7 mouse cellular contexts compared by ENCODE assay signal in the genomic region with DNA sequence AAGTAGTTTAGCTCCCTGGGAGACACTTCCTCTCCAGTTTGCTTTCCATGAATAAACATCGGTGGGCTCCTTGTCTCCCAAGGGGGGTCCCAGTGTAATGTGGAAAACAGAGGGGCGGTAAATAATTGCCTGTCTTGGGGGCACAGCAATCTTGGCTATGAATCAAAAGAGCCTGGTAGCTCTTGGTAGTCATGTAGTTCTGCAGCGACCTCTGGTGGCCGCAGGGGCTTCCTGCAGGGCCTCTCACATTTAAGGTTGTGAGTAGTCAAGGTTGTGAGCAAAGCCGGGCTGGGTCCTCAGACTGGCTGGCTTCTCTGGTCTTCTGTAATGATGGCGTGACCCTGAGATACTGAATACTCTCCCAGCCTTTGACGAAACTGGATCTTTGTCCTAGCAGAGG. TPM values are rescaled to one million over a fixed set of nuclear protein-coding genes. Genes with fewer than 3 reads are reported as not detected.
DNase-seq lines count a peak whose midpoint lies in the region; ATAC-seq and TF ChIP-seq lines count a peak whose summit lies in the region.

No protein-coding gene starts in this region.

- no peak overlapping the region for H3K4me2 ChIP-seq in forebrain, embryonic 13.5 days

- 29% methylated on average over 7 of the region's 7 CpGs for WGBS in forebrain, embryonic 13.5 days

- H3K4me3 ChIP-seq in brown adipose tissue, adult 24 weeks (ENCODE audit: insufficient read depth, low read depth, low read length): peak overlapping the region; percentile 45
- H3K4me3 ChIP-seq in forebrain, embryonic 13.5 days: no peak overlapping the region

- H3K9ac ChIP-seq in forebrain, embryonic 13.5 days: no peak overlapping the region

- ATAC-seq in Patski: no peak
- peak; percentile 51 for ATAC-seq in forebrain, embryonic 13.5 days

- peak; percentile 91 for TF ChIP-seq CTCF in Patski (IDR thresholded peaks at IDR 0.05)

- H3K36me3 ChIP-seq in forebrain, embryonic 13.5 days (ENCODE audit: poor library complexity, severe bottlenecking): peaks cover 46% of the 10 kb centered on the region

- H3K9me3 ChIP-seq in forebrain, embryonic 13.5 days (replicated peaks): no peaks in the 10 kb centered on the region

- H3K27me3 ChIP-seq in Patski: no peaks in the 10 kb centered on the region
- H3K27me3 ChIP-seq in forebrain, embryonic 13.5 days: no peaks in the 10 kb centered on the region

- CTCF ChIA-PET in Patski (lab: Charles Lee): interaction anchor here (0.8 to 4.9 kb wide), 15 partner anchors 9 to 156 kb away, joined by 3 to 49 read pairs (median 5); no protein-coding TSS in a partner anchor

- POLR2A ChIA-PET in Patski (lab: Charles Lee): interaction anchor here (1.2 to 1.3 kb wide), 2 partner anchors 15 to 75 kb away, joined by 3 to 4 read pairs; no protein-coding TSS in a partner anchor

- peaks cover 3% of the 10 kb centered on the region; the same call in 1 of the 2 replicates for H3K4me1 ChIP-seq in brown adipose tissue, adult 24 weeks (ENCODE audit: control insufficient read depth, insufficient read depth, insufficient read length, low read length)
- no peaks in the 10 kb centered on the region for H3K4me1 ChIP-seq in forebrain, embryonic 13.5 days

- in situ Hi-C loops in Patski (cut with MboI; ENCODE audit: low pct_unique_long_range_greater_than_20kb): loop anchor here (5.0 kb wide), 1 partner anchor 75 kb away; no protein-coding TSS in a partner anchor

- H3K27ac ChIP-seq in brown adipose tissue, adult 24 weeks (replicated peaks; ENCODE audit: low read depth, low read length): peak overlapping the region; percentile 64
- no peak overlapping the region for H3K27ac ChIP-seq in forebrain, embryonic 13.5 days

- DNase-seq in Patski (ENCODE audit: low read depth, low spot score): peak; percentile 25
- DNase-seq in heart, postnatal 4 days: peak; percentile 76
- peak; percentile 77 to 81 for DNase-seq in layer of hippocampus, postnatal 10 days (ENCODE audit: low spot score in 2 of 2)
- peak; percentile 61 to 67 for DNase-seq in lung, postnatal 4 days
- DNase-seq in right cerebral cortex, postnatal 4 days: peak; percentile 78

RNA-seq across cellular contexts. Expression of a gene that starts 33.1 kb away (rescaled TPM):
- polyA plus RNA-seq in Patski (2021): 27.8 TPM
- 0.36 and 3.3 TPM in 2 replicates for polyA plus RNA-seq in brown adipose tissue, adult 24 weeks (2012; ENCODE audit: insufficient read depth, insufficient read length, missing spikeins)
- 14.0 and 17.9 TPM in 2 replicates for polyA plus RNA-seq in forebrain, embryonic 13.5 days (2015; fragmentation: Nextera tagmentation; extraction: Ambion mirVana)
- total RNA-seq in heart, postnatal 4 days (2021): 10 to 100 TPM; 13.2 to 16.2 TPM
- 10 to 100 TPM; 23.8 to 24.6 TPM for total RNA-seq in layer of hippocampus, postnatal 10 days (2021)

RNA-seq across cellular contexts. Expression of a gene that starts 50.1 kb away (rescaled TPM):
- polyA plus RNA-seq in Patski (2021): not detected
- not detected in 2 replicates for polyA plus RNA-seq in brown adipose tissue, adult 24 weeks (2012; ENCODE audit: insufficient read depth, insufficient read length, missing spikeins)
- not detected in 2 replicates for polyA plus RNA-seq in forebrain, embryonic 13.5 days (2015; fragmentation: Nextera tagmentation; extraction: Ambion mirVana)
- not detected for total RNA-seq in heart, postnatal 4 days (2021)
- total RNA-seq in layer of hippocampus, postnatal 10 days (2021): not detected

RNA-seq across cellular contexts. Expression of a gene that starts 54.7 kb away (rescaled TPM):
- polyA plus RNA-seq in Patski (2021): not detected
- polyA plus RNA-seq in brown adipose tissue, adult 24 weeks (2012; ENCODE audit: insufficient read depth, insufficient read length, missing spikeins): not detected in 2 replicates
- not detected in 2 replicates for polyA plus RNA-seq in forebrain, embryonic 13.5 days (2015; fragmentation: Nextera tagmentation; extraction: Ambion mirVana)
- total RNA-seq in heart, postnatal 4 days (2021): not detected
- total RNA-seq in layer of hippocampus, postnatal 10 days (2021): not detected

Comparison
In these comparisons a context has a peak if more than half of its experiments do, and no peak if none do; other contexts are left out.
1. DNase-seq: peak in every context shown above with its lines; median percentile 79 in layer of hippocampus, postnatal 10 days; 78 in right cerebral cortex, postnatal 4 days; 76 in heart, postnatal 4 days; 64 in lung, postnatal 4 days; 25 in Patski.